Mouse (Mus musculus): ENCODE results near the gene Nup88.
A peak's percentile ranks its signal among the peaks of the same experiment; 100 is the strongest.

Gene Nup88

GRCm38 (mm10) chr11:70969821-70970559, at the start of gene Nup88, which contains the start of gene Rpain:
Gene Nup88, minus strand, starts transcription at chr11:70969973.
Gene Rpain, plus strand, starts transcription at chr11:70970213.
- DNase-seq (ENCODE audit: low spot score in 2 of 2), result peak; percentile 87 to 89

GRCm38 (mm10) chr11:71018416-71019200, 48.8 kb upstream of the Nup88 start:
- no peak for DNase-seq (ENCODE audit: low spot score in 2 of 2)

DNA sequence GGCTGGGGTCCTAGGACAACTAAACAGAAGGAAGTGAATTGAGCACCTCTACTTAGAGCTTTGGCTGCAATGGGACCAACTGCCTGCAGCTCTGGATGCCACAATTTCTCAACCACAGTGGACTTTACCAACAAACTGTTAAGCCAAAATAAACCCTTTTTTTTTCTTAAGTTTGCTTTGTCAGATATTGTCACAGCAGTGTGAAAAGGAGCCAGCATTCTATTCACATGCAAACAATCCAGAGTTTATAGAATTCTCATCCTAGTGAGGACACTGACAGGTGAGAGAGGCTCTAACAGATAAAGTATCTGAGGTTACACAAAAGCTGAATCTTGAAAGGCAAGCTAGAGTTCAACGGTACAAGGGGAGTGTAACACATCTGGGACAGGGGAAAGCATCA, 47.3 kb upstream of the Nup88 start:
- no peak for DNase-seq (ENCODE audit: low spot score in 2 of 2)

GRCm38 (mm10) chr11:71012743-71013142, 43.0 kb upstream of the Nup88 start:
- DNase-seq (ENCODE audit: low spot score in 2 of 2), result no peak

DNA sequence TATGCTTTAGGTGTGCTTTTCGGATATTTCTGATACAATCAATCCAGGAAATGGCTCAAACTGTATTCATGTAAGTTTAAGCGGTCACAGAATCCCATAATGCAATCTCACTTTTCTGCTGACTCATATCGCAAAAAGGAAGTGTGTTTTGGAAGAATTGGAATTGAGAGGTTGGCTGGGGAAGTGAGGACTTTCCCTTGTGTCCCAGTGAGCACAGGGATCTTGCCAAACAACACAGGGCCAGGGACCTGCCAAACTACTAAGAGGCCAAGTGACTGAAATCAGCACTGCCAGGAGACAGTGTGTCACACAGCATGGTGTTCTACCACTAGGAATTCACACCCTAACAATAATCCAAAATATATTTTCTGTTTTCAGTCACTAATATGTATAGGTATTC, 38.5 kb upstream of the Nup88 start:
- DNase-seq (ENCODE audit: low spot score in 2 of 2), result no peak

GRCm38 (mm10) chr11:71007831-71008230, 38.1 kb upstream of the Nup88 start:
- no peak for DNase-seq (ENCODE audit: low spot score in 2 of 2)

DNA sequence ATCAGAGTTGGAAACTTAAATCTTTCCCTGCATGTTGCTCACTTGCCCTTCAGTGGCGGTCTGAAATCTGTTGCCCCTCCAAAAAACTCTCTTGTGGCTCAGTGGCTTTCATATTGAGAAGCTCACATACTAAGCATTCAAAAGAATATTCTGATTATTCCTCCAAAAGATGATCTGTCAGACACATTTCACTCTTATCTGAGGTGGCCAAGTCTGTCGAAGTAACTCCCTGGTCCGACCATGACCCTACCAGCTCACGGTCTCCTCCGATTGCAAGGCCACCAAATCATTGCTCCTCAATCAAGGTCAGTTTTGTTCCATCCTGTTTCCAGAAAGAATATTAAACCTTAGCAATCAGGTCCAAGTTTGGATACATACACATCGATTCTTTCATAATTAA, 37.3 kb upstream of the Nup88 start:
- no peak for DNase-seq (ENCODE audit: low spot score in 2 of 2)

DNA sequence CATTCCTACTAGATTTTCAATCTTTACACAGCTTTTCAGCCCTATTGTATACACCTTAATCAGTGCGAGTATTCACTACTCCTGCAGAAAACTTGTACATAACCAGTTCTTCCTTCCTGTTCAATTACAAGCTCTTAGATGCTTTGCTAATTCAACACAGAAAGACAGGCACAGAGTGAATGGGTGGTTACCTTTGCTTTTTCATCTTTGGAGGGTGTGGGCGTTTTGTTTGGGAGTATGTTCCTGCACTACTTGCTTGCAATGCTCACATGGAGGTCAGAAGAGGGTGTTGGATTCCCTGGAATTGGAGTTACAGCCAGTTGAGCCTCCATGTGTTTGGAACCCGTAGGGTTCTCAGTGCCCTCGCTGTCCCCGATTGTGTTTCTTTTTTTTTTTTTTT, 35.3 kb upstream of the Nup88 start:
- no peak for DNase-seq (ENCODE audit: low spot score in 2 of 2)

GRCm38 (mm10) chr11:71004316-71004773, 34.6 kb upstream of the Nup88 start, which contains the start of gene Dhx33:
Gene Dhx33, minus strand, starts transcription at chr11:71004437.
- peak; percentile 95 to 97 for DNase-seq (ENCODE audit: low spot score in 2 of 2)

- DNase-seq (ENCODE audit: low spot score in 2 of 2), result no peak
Measured at GRCm38 (mm10) chr11:71003611-71004315, 34.0 kb upstream of the Nup88 start.

DNA sequence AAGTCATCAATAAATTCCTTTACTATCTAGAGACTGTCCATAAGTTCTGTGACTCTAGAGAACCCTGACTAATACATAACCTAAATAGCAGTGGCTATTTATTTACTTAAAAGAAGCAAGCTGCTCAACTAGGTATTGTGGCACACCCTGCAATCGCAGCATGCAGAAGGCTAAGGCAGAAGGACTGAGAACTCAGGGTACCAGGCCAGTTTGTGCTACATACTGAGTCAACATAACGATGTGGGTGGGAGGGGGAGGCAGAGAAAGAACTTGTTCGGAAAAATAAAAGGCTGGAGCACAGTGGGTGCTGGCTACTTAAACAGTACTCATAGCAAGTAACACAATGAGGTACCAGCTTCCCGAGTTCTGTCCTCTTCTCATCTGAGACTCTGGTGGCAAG, 31.4 kb upstream of the Nup88 start:
- DNase-seq (ENCODE audit: low spot score in 2 of 2), result no peak

DNA sequence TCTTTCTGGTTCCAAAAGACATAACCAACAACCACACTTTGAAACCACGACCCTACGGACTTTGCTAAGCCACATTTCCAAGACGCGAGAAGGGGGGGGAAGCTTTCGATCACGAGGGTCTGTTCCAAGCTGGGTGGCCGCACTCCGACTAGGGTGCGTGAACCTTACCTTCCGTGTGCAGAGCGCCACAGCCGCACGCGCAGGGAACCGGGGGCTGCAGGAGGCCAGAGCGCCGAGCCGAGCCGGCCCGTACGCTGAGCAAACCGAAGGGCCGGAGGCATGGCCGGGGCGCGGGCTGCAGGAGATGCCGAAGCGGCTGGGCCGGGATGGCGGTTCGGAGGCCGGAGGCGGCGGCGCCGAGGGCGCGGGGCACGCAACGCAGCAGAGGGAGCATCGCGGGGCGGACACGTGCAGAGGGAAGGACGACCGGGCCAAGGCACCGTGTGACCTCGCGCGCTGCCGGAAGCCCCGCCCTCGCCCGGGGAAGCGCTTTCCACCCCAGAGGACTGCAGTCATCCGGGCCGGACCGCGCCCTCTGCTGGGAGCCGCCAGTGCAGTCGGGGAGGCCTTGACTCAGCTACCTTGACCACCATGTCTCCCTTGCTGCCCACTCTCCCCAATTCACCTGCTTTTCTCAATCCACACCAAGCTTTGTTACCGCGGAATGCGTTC, 12.9 kb upstream of the Nup88 start, which contains the start of gene C1qbp:
C1qbp (minus strand) TSS at position 470 of the 672 bp plus-strand sequence.
- DNase-seq (ENCODE audit: low spot score in 2 of 2), result peak; percentile 87

- no peak for DNase-seq (ENCODE audit: low spot score in 2 of 2)
Measured at GRCm38 (mm10) chr11:70982030-70982429, 12.3 kb upstream of the Nup88 start.

- DNase-seq (ENCODE audit: low spot score in 2 of 2), result no peak
Measured at GRCm38 (mm10) chr11:70980751-70981510, 11.2 kb upstream of the Nup88 start.

DNA sequence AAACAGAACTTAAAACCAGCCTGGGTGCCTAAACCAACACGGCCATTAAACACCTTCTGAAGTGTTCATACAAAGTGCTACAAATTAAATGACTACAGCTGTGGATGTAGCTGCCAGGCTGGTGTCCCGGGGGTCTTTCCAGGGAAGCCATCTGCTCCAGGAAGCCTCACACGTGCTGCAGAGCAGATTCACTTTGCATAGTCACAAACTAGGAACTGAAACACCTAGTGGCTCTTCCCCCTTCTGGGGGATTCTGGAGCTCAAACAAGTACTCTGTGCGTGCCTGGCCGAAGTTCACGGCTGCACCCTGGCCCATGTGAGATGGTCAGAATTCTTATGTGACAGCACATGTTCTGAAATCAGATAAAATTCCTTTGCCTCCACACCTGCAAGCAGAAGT, 10.5 kb upstream of the Nup88 start:
- no peak for DNase-seq (ENCODE audit: low spot score in 2 of 2)

GRCm38 (mm10) chr11:70977293-70977692, 7.5 kb upstream of the Nup88 start:
- DNase-seq (ENCODE audit: low spot score in 2 of 2), result no peak

- DNase-seq (ENCODE audit: low spot score in 2 of 2), result no peak
Measured at GRCm38 (mm10) chr11:70975193-70975592, 5.4 kb upstream of the Nup88 start.

DNA sequence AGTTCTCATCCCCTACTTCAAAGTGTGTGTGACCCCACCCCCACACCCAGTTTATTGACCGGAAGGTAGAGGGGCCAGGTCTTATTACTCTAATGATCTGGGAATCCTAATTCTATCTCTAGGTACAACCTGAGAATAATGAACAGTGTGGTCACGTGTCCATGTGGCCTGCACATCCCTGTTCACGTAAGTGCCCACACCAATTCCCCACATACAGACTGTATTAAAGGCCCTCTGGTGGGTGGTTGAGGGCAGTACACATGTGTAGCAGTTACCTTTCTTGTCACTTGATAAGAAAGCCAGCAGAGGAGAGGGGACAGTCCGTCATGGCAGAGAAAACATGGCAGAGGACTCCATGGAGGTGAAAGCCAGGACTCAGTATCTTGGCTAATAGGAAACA, 4.2 kb upstream of the Nup88 start:
- no peak for DNase-seq (ENCODE audit: low spot score in 2 of 2)

DNA sequence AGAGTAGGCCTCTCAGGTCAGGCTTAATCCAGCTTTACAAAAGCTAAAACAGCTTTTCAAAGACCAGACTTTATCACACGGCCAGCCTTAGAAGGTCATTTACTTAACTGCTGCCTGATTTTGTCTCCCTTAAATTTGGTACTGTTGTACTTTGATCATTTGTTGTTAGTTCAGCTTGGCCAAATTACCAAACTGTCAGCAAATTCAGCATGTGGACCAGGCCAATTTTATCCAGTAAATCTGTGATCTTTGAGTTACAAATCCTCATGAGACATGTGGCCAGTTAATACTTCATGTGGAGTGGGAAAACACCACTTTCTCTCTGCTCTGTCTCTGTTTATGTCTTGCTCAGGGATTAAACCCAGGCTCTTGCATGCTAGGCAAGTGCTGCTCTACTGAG, 2.8 kb upstream of the Nup88 start:
- DNase-seq (ENCODE audit: low spot score in 2 of 2), result no peak

DNA sequence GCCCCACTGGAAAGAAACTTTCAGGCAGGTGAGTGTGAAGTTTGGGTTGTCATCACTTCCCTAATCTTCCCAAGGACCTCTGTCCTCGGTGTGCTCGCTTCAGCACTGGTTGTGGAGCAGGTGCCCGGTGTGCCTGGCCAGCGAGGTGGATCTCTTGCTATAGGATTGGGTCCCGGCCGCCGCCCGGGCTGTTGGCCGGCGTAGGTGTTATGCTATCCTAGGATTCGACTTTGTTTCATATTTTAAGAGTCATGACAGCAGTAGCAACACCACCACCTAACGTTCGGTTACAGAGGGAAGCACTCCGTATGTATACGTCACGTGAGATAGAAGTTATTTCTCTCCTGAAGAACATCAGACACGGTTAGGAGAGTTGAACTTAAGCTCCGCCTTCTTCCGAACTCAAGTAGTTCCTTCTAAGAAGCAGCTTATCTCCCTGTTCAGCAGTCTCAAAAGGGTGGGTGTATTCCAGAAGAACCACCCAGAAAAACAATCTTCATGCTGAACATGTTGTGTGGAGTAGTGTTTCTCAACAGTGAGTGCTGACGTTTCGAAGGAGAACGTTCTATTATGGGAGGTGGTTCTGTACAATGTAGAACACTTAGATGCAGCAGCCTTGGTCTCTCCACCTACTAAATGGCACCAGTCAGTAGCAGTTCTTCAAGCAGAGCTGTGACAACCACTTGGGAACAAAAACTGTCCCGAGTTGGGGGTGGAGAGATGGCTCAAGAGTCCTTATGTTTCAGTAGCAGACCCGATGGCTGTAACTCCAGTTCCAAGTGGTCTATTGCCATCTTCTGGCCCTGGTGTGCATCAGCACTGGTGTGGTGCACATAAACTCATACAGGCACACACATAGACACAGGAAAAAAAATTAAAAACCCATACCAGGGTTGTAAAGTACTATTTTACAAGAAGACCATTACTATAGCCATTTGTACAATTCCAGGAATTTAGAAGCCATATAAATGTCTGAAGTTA, 1.1 kb upstream of the Nup88 start:
- DNase-seq (ENCODE audit: low spot score in 2 of 2), result no peak
